Mouse (Mus musculus) liver, embryonic 11.5 days (tissue): ENCODE data around the gene 4921504E06Rik. TPM values are rescaled to one million over a fixed set of nuclear protein-coding genes. Genes with fewer than 3 reads are reported as not detected.

Source experiments
- ATAC-seq: fragments of 200-750 bp; cut with Nextera tagmentation; replicated peaks from 2 replicates; pipeline ENCODE4 v1.8.0; 2017; ENCODE audit warnings: moderate number of reproducible peaks, mild to moderate bottlenecking, moderate TSS enrichment, moderate library complexity; ENCODE audit not compliant: low FRiP score
- DNase-seq: peaks from one replicate; pipeline ENCODE4 v3.0.0-alpha.2; 2017; ENCODE audit warnings: low spot score
- H3K27ac ChIP-seq: fragments of 300-500 bp; sonication (generic); 2 replicates; pipeline ENCODE4 v1.5.1; 2014; ENCODE audit warnings: mild to moderate bottlenecking, low read depth, low read length, control low read depth
- H3K27me3 ChIP-seq: fragments of 300-500 bp; sonication (generic); replicated peaks from 2 replicates; pipeline ENCODE4 v1.6.1; 2014; ENCODE audit warnings: low read length, mixed read lengths; ENCODE audit not compliant: control insufficient read depth, insufficient read depth
- H3K36me3 ChIP-seq: fragments of 300-500 bp; sonication (generic); 2 replicates; pipeline ENCODE4 v1.6.1; 2014; ENCODE audit warnings: mild to moderate bottlenecking, low read length, moderate library complexity, mixed read lengths; ENCODE audit not compliant: control insufficient read depth, insufficient read depth
- H3K4me1 ChIP-seq: fragments of 300-500 bp; sonication (generic); replicated peaks from 2 replicates; pipeline ENCODE4 v1.6.1; 2014; ENCODE audit warnings: low read length, mixed read lengths; ENCODE audit not compliant: control insufficient read depth, insufficient read depth
- H3K4me2 ChIP-seq: fragments of 300-500 bp; sonication (generic); 2 replicates; pipeline ENCODE4 v1.6.1; 2014; ENCODE audit warnings: mild to moderate bottlenecking, control low read depth, moderate library complexity
- H3K4me3 ChIP-seq: fragments of 300-500 bp; sonication (generic); 2 replicates; pipeline ENCODE4 v1.5.1; 2014; ENCODE audit warnings: low read depth, low read length, control low read depth
- H3K9ac ChIP-seq: fragments of 300-500 bp; sonication (generic); 2 replicates; pipeline ENCODE4 v1.6.1; 2014; ENCODE audit warnings: low read depth, low read length, control low read depth
- H3K9me3 ChIP-seq: fragments of 300-500 bp; sonication (generic); 2 replicates; pipeline ENCODE4 v1.6.1; 2016; ENCODE audit warnings: low read length, inconsistent platforms, mixed read lengths; ENCODE audit not compliant: control insufficient read depth
- WGBS: fragments of 180-500 bp; shearing (Covaris S2); extraction: QIAGEN DNeasy Blood & Tissue Kit; methylation state at CpG from one replicate; pipeline ENCODE4 v1.1.7; 2014; 5-methylcytosine and 5-hydroxymethylcytosine counted together
- polyA plus RNA-seq: library from polyadenylated mRNA; unstranded; fragments of >200 nt; fragmentation: Nextera tagmentation; extraction: Ambion mirVana; gene quantifications from 2 replicates; pipeline ENCODE4 v1.2.1, GENCODE M21; 2014

4921504E06Rik gene
- polyA plus RNA-seq, 1 experiment from 2014 or later = not detected

DNA sequence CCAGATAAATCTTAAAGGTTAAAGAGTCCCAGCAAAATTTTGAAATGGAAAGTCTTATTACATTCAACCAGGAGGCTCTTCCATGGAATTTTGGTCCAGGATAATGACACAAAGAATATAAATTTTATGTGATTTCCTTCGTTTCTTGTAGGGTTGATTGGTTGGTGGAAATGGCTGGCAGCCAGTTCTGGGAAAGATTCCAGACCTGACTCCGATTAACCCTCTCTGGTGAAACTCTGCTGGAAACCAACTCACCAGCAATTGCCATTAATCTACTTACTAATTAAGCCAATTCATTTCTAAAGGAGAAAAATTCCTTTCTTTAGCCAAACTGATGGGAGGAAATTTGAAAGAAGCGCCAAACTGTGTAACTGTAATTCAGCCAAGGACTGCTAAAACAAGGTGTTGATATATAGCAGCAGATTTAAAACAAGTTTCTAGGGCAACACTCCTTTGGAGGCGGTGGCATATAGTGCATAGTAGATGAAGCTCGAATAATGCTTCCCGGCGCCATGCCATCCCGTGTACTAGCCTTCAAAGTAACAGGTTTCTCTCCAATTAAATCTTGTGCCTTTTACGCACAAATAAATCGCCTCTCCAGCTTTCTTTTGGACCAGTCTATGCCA is 97.7 kb downstream of the 4921504E06Rik start:
- ATAC-seq = no peak
- peaks cover 68% of the 10 kb centered on the region for H3K27me3 ChIP-seq
- H3K4me3 ChIP-seq = no peak overlapping the region

DNA sequence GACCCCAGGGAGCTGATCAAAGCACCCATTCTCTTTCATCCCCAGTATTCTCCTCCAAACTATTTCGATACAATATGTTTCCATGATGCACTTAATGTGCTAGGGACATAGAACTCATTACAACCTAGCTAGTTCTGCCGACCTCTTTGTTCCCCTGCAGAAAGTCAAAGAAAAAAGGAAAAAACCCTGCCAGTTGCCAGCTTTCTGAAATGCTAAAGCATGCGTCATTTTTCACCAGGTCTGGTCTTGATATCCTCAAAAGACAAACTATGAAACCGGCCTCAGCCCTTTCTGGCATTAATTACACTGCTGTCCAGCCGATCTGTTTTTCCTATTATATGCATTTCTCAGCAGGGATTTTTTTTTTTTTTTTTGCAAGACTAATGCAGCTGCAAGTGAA is 98.5 kb downstream of the 4921504E06Rik start:
- H3K27ac ChIP-seq = no peak overlapping the region
- H3K9me3 ChIP-seq = no peaks in the 10 kb centered on the region
- no peak overlapping the region for H3K9ac ChIP-seq
- H3K4me3 ChIP-seq = no peak overlapping the region
- WGBS = 17% methylated on average over 5 of the region's 5 CpGs
- ATAC-seq (no peak), DNase-seq (no peak)
- H3K27me3 ChIP-seq = peaks cover 75% of the 10 kb centered on the region
- no peak overlapping the region for H3K4me2 ChIP-seq
- H3K36me3 ChIP-seq = no peaks in the 10 kb centered on the region
- H3K4me1 ChIP-seq = no peaks in the 10 kb centered on the region

More for the DNA sequence above, 97.7 kb downstream of the 4921504E06Rik start:
- no peak for DNase-seq
- H3K4me1 ChIP-seq = no peaks in the 10 kb centered on the region
- WGBS = 25% methylated on average over 10 of the region's 10 CpGs
- no peak overlapping the region for H3K27ac ChIP-seq
- H3K4me2 ChIP-seq = no peak overlapping the region
- H3K9ac ChIP-seq = no peak overlapping the region
- no peaks in the 10 kb centered on the region for H3K9me3 ChIP-seq
- no peaks in the 10 kb centered on the region for H3K36me3 ChIP-seq

DNA sequence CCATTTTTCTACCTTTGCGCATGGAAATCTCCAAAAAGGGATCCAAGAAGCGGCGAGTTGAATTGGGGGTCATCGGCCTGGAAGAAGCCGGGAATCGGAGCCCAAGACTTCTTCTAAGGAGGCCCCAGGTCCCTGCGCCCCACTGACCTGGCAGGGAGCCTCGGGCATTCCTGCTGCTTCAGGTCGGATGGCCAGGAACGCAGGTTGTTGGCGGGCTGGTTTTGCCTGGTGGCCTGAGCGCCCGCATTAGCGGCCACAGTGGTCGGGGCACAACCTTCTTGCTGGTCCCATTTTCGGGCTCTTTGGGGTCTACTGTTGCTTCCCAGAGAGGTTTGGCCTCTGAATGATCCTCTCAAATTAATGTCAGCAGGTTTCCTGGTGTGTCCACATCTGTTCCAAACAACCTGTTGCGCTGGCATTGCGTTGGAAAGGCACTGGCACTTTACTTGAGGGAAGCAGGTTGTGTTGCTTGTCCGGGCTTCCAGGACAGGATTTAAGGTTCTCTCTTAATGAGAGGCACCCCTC is 101.1 kb downstream of the 4921504E06Rik start:
- Histone ChIP-seq H3K27me3 (peaks cover 98% of the 10 kb centered on the region), H3K9me3 (no peaks in the 10 kb centered on the region), H3K4me2 (no peak overlapping the region), H3K36me3 (no peaks in the 10 kb centered on the region), H3K27ac (no peak overlapping the region), H3K9ac (no peak overlapping the region), H3K4me3 (no peak overlapping the region), H3K4me1 (no peaks in the 10 kb centered on the region)
- WGBS = 2% methylated on average over 19 of the region's 19 CpGs
- DNase-seq = no peak
- ATAC-seq = no peak

GRCm38 (mm10) chr2:19449308-19449707 is 104.4 kb downstream of the 4921504E06Rik start:
- Histone ChIP-seq H3K27ac (no peak overlapping the region), H3K4me2 (no peak overlapping the region), H3K4me1 (no peaks in the 10 kb centered on the region), H3K36me3 (no peaks in the 10 kb centered on the region), H3K4me3 (no peak overlapping the region), H3K9ac (no peak overlapping the region), H3K27me3 (peaks cover 97% of the 10 kb centered on the region), H3K9me3 (no peaks in the 10 kb centered on the region)
- WGBS = 36% methylated on average over 4 of the region's 4 CpGs
- no peak for DNase-seq
- ATAC-seq = no peak

GRCm38 (mm10) chr2:19448042-19448700 is 105.5 kb downstream of the 4921504E06Rik start:
- Histone ChIP-seq H3K4me1 (no peaks in the 10 kb centered on the region), H3K36me3 (no peaks in the 10 kb centered on the region), H3K27ac (no peak overlapping the region), H3K4me2 (peak overlapping the region; percentile 17; the same call in 1 of the 2 replicates), H3K9me3 (no peaks in the 10 kb centered on the region), H3K27me3 (peaks cover 97% of the 10 kb centered on the region), H3K9ac (no peak overlapping the region), H3K4me3 (no peak overlapping the region)
- 3% methylated on average over 31 of the region's 31 CpGs for WGBS
- no peak for ATAC-seq
- DNase-seq = no peak

GRCm38 (mm10) chr2:19446746-19447145 is 107.0 kb downstream of the 4921504E06Rik start:
- no peaks in the 10 kb centered on the region for H3K36me3 ChIP-seq
- ATAC-seq (no peak), DNase-seq (no peak)
- no peak overlapping the region for H3K4me3 ChIP-seq
- 11% methylated on average over 7 of the region's 7 CpGs for WGBS
- no peak overlapping the region for H3K27ac ChIP-seq
- H3K9ac ChIP-seq = no peak overlapping the region
- H3K9me3 ChIP-seq = no peaks in the 10 kb centered on the region
- peaks cover 97% of the 10 kb centered on the region for H3K27me3 ChIP-seq
- H3K4me2 ChIP-seq = no peak overlapping the region
- no peaks in the 10 kb centered on the region for H3K4me1 ChIP-seq

GRCm38 (mm10) chr2:19445871-19446501 is 107.7 kb downstream of the 4921504E06Rik start:
- Histone ChIP-seq H3K36me3 (no peaks in the 10 kb centered on the region), H3K4me1 (no peaks in the 10 kb centered on the region), H3K9me3 (no peaks in the 10 kb centered on the region), H3K4me2 (peak overlapping the region; percentile 22), H3K27me3 (peaks cover 91% of the 10 kb centered on the region), H3K4me3 (peak overlapping the region; percentile 2), H3K9ac (no peak overlapping the region), H3K27ac (no peak overlapping the region)
- peak; percentile 34 for DNase-seq
- no peak for ATAC-seq
- WGBS = 3% methylated on average over 63 of the region's 67 CpGs

DNA sequence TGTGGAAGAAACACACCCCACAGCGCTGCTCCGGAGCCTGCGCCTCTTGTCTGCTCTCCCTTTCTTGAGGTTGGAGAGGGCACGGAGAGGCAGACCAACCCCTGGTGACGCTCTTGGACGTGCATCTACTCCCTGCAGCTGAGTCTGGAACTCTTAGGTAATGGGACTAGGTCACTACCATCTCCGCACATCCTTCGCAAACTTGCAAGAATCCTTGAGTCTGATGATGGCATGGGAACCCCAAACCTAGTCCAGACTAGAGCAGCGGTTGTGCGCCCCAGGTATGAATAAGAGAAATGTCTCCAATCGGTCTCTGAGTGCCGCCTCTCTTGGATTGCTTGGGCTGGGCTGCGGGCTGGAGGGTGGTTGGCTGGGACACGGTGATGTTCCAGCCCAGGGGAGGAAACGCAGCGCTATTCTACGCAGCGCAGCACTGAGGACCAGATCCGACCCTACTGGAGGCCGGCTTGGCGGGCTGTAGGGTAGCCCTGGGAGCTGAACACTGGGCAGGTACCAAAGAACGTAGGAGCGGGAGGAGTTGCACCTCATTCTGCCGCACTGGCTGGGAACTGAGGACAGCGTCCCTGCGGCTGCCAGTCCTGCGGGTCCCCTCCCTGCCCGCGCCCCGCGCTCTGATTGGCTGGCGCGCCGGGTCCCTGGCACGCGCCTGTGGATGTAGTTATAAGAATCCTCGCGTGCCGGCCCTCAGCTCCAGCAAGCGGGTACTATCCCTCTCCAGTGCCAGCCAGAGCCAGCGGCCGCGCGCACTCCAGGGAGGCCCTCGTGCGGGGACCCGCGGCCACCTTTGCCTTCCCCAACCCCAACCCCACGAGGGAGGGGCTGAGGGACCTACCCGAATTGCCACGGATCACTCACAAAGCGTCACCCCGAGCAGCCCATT is 108.5 kb downstream of the 4921504E06Rik start, which contains the start of gene Ptf1a:
Ptf1a (plus strand) TSS at position 733 of the 901 bp plus-strand sequence.
- 2% methylated on average over 50 of the region's 53 CpGs for WGBS
- H3K4me2 ChIP-seq = peak within 1 kb of the TSS; percentile 22
- H3K9me3 ChIP-seq = no peaks in the 10 kb centered on the region
- H3K9ac ChIP-seq = no peak within 1 kb of the TSS
- no peaks in the 10 kb centered on the region for H3K4me1 ChIP-seq
- H3K27ac ChIP-seq = no peak within 1 kb of the TSS
- no peaks in the 10 kb centered on the region for H3K36me3 ChIP-seq
- ATAC-seq (no peak), DNase-seq (no peak)
- peaks cover 83% of the 10 kb centered on the region for H3K27me3 ChIP-seq
- peak within 1 kb of the TSS; percentile 2 for H3K4me3 ChIP-seq
